Mouse (Mus musculus) intestine, embryonic 15.5 days (tissue): ENCODE results near the gene Gabarapl2. TPM values are rescaled to one million over a fixed set of nuclear protein-coding genes. Genes with fewer than 3 reads are reported as not detected.

Experiments
- ATAC-seq: fragments of 200-750 bp; cut with Nextera tagmentation; 2 replicates; pipeline ENCODE4 v1.8.0; 2017; ENCODE audit warnings: moderate TSS enrichment, moderate library complexity
- H3K27ac ChIP-seq: fragments of 300-500 bp; sonication (generic); 2 replicates; pipeline ENCODE4 v1.5.1; 2015; ENCODE audit warnings: mild to moderate bottlenecking, inconsistent platforms
- H3K27me3 ChIP-seq: fragments of 300-500 bp; sonication (generic); replicated peaks from 2 replicates; pipeline ENCODE4 v1.6.1; 2015; ENCODE audit warnings: inconsistent platforms
- H3K36me3 ChIP-seq: fragments of 300-500 bp; sonication (generic); 2 replicates; pipeline ENCODE4 v1.6.1; 2015; ENCODE audit warnings: inconsistent platforms
- H3K4me1 ChIP-seq: fragments of 300-500 bp; sonication (generic); replicated peaks from 2 replicates; pipeline ENCODE4 v1.6.1; 2015; ENCODE audit warnings: inconsistent platforms
- H3K4me2 ChIP-seq: fragments of 300-500 bp; sonication (generic); replicated peaks from 2 replicates; pipeline ENCODE4 v1.6.1; 2015; ENCODE audit warnings: mild to moderate bottlenecking, inconsistent platforms
- H3K4me3 ChIP-seq: fragments of 300-500 bp; sonication (generic); replicated peaks from 2 replicates; pipeline ENCODE4 v1.5.1; 2015; ENCODE audit warnings: inconsistent platforms
- H3K9ac ChIP-seq: fragments of 300-500 bp; sonication (generic); 2 replicates; pipeline ENCODE4 v1.6.1; 2015; ENCODE audit warnings: inconsistent platforms
- H3K9me3 ChIP-seq: fragments of 300-500 bp; sonication (generic); 2 replicates; pipeline ENCODE4 v1.6.1; 2016; ENCODE audit warnings: inconsistent platforms
- WGBS: fragments of 180-500 bp; shearing (Covaris S2); methylation state at CpG from one replicate; pipeline ENCODE4 v1.1.7; 2015; 5-methylcytosine and 5-hydroxymethylcytosine counted together
- polyA plus RNA-seq: library from polyadenylated mRNA; unstranded; fragments of >200 nt; fragmentation: Nextera tagmentation; extraction: Ambion mirVana; gene quantifications from 2 replicates; pipeline ENCODE4 v1.2.1, GENCODE M21; 2015

The Gabarapl2 gene
- polyA plus RNA-seq, 1 experiment from 2014 or later, result 215 TPM

GRCm38 (mm10) chr8:111961330-111961729 lies 20.8 kb downstream of the Gabarapl2 start:
- Histone ChIP-seq H3K9ac (no peak overlapping the region), H3K27ac (no peak overlapping the region), H3K36me3 (peaks cover 7% of the 10 kb centered on the region), H3K4me1 (no peaks in the 10 kb centered on the region), H3K27me3 (no peaks in the 10 kb centered on the region), H3K4me2 (no peak overlapping the region), H3K4me3 (no peak overlapping the region), H3K9me3 (no peaks in the 10 kb centered on the region)
- no peak for ATAC-seq
- WGBS, result 70% methylated on average over 3 of the region's 3 CpGs

GRCm38 (mm10) chr8:111962589-111962988 lies 22.1 kb downstream of the Gabarapl2 start:
- 75% methylated on average over 1 of the region's 1 CpGs for WGBS
- no peak for ATAC-seq

GRCm38 (mm10) chr8:111963091-111963490 lies 22.6 kb downstream of the Gabarapl2 start:
- no peaks in the 10 kb centered on the region for H3K9me3 ChIP-seq
- H3K9ac ChIP-seq, result no peak overlapping the region
- no peak overlapping the region for H3K4me2 ChIP-seq
- WGBS, result 75% methylated on average over 10 of the region's 10 CpGs
- ATAC-seq, result no peak
- H3K36me3 ChIP-seq, result no peaks in the 10 kb centered on the region
- H3K4me1 ChIP-seq, result no peaks in the 10 kb centered on the region
- H3K27me3 ChIP-seq, result no peaks in the 10 kb centered on the region
- H3K27ac ChIP-seq, result no peak overlapping the region
- H3K4me3 ChIP-seq, result no peak overlapping the region

More at GRCm38 (mm10) chr8:111962589-111962988, 22.1 kb downstream of the Gabarapl2 start:
- no peaks in the 10 kb centered on the region for H3K36me3 ChIP-seq
- H3K4me2 ChIP-seq, result no peak overlapping the region
- H3K4me3 ChIP-seq, result no peak overlapping the region
- no peaks in the 10 kb centered on the region for H3K4me1 ChIP-seq
- no peak overlapping the region for H3K9ac ChIP-seq
- H3K27ac ChIP-seq, result no peak overlapping the region
- H3K27me3 ChIP-seq, result no peaks in the 10 kb centered on the region
- H3K9me3 ChIP-seq, result no peaks in the 10 kb centered on the region

GRCm38 (mm10) chr8:111963546-111963945 lies 23.0 kb downstream of the Gabarapl2 start:
- Histone ChIP-seq H3K36me3 (no peaks in the 10 kb centered on the region), H3K9me3 (no peaks in the 10 kb centered on the region), H3K27me3 (no peaks in the 10 kb centered on the region), H3K4me2 (no peak overlapping the region), H3K9ac (no peak overlapping the region), H3K27ac (no peak overlapping the region), H3K4me1 (no peaks in the 10 kb centered on the region), H3K4me3 (no peak overlapping the region)
- 91% methylated on average over 4 of the region's 4 CpGs for WGBS
- no peak for ATAC-seq

GRCm38 (mm10) chr8:111964351-111964750 lies 23.8 kb downstream of the Gabarapl2 start:
- Histone ChIP-seq H3K4me1 (no peaks in the 10 kb centered on the region), H3K27ac (no peak overlapping the region), H3K4me2 (no peak overlapping the region), H3K36me3 (no peaks in the 10 kb centered on the region), H3K4me3 (no peak overlapping the region), H3K27me3 (no peaks in the 10 kb centered on the region), H3K9ac (no peak overlapping the region), H3K9me3 (no peaks in the 10 kb centered on the region)
- no peak for ATAC-seq
- 57% methylated on average over 5 of the region's 5 CpGs for WGBS

GRCm38 (mm10) chr8:111964849-111965561 lies 24.5 kb downstream of the Gabarapl2 start:
- Histone ChIP-seq H3K36me3 (no peaks in the 10 kb centered on the region), H3K4me1 (no peaks in the 10 kb centered on the region), H3K9ac (no peak overlapping the region), H3K27me3 (no peaks in the 10 kb centered on the region), H3K4me2 (no peak overlapping the region), H3K27ac (no peak overlapping the region), H3K4me3 (no peak overlapping the region), H3K9me3 (no peaks in the 10 kb centered on the region)
- ATAC-seq, result no peak
- WGBS, result 62% methylated on average over 7 of the region's 7 CpGs

- Histone ChIP-seq H3K9ac (no peak overlapping the region), H3K4me2 (no peak overlapping the region), H3K4me1 (no peaks in the 10 kb centered on the region), H3K9me3 (no peaks in the 10 kb centered on the region), H3K27me3 (no peaks in the 10 kb centered on the region), H3K4me3 (no peak overlapping the region), H3K27ac (no peak overlapping the region), H3K36me3 (0 out of 2 replicates have a peak, but pooled peaks cover 4% of the 10 kb centered on the region)
- 78% methylated on average over 5 of the region's 5 CpGs for WGBS
- no peak for ATAC-seq
Observed at GRCm38 (mm10) chr8:111967246-111967870, 26.9 kb downstream of the Gabarapl2 start.

GRCm38 (mm10) chr8:111968541-111968940 lies 28.0 kb downstream of the Gabarapl2 start:
- Histone ChIP-seq H3K9me3 (no peaks in the 10 kb centered on the region), H3K9ac (no peak overlapping the region), H3K27me3 (no peaks in the 10 kb centered on the region), H3K36me3 (0 out of 2 replicates have a peak, but pooled peaks cover 4% of the 10 kb centered on the region), H3K27ac (no peak overlapping the region), H3K4me2 (no peak overlapping the region), H3K4me1 (no peaks in the 10 kb centered on the region), H3K4me3 (no peak overlapping the region)
- WGBS, result 89% methylated on average over 10 of the region's 10 CpGs
- ATAC-seq, result no peak

GRCm38 (mm10) chr8:111968991-111969390 lies 28.5 kb downstream of the Gabarapl2 start:
- no peaks in the 10 kb centered on the region for H3K27me3 ChIP-seq
- 52% methylated on average over 5 of the region's 5 CpGs for WGBS
- H3K27ac ChIP-seq, result no peak overlapping the region
- H3K4me3 ChIP-seq, result no peak overlapping the region
- H3K9ac ChIP-seq, result no peak overlapping the region
- H3K4me2 ChIP-seq, result no peak overlapping the region
- H3K9me3 ChIP-seq, result no peaks in the 10 kb centered on the region
- no peak for ATAC-seq
- no peaks in the 10 kb centered on the region for H3K4me1 ChIP-seq
- 0 out of 2 replicates have a peak, but pooled peaks cover 4% of the 10 kb centered on the region for H3K36me3 ChIP-seq

GRCm38 (mm10) chr8:111974138-111974537 lies 33.6 kb downstream of the Gabarapl2 start:
- Histone ChIP-seq H3K27me3 (no peaks in the 10 kb centered on the region), H3K4me3 (no peak overlapping the region), H3K27ac (no peak overlapping the region), H3K4me1 (no peaks in the 10 kb centered on the region), H3K9me3 (no peaks in the 10 kb centered on the region), H3K36me3 (peaks cover 10% of the 10 kb centered on the region; the same call in 1 of the 2 replicates), H3K4me2 (no peak overlapping the region), H3K9ac (no peak overlapping the region)
- 96% methylated on average over 12 of the region's 12 CpGs for WGBS
- ATAC-seq, result no peak

- WGBS, result 93% methylated on average over 2 of the region's 2 CpGs
- Histone ChIP-seq H3K36me3 (peaks cover 11% of the 10 kb centered on the region; the same call in 1 of the 2 replicates), H3K4me1 (no peaks in the 10 kb centered on the region), H3K27ac (no peak overlapping the region), H3K9ac (no peak overlapping the region), H3K9me3 (no peaks in the 10 kb centered on the region), H3K4me2 (no peak overlapping the region), H3K4me3 (no peak overlapping the region), H3K27me3 (no peaks in the 10 kb centered on the region)
- ATAC-seq, result no peak
Observed at GRCm38 (mm10) chr8:111975706-111976105, 35.2 kb downstream of the Gabarapl2 start.

GRCm38 (mm10) chr8:111976326-111976725 lies 35.8 kb downstream of the Gabarapl2 start:
- WGBS, result 93% methylated on average over 2 of the region's 2 CpGs
- H3K9me3 ChIP-seq, result no peaks in the 10 kb centered on the region
- no peak overlapping the region for H3K4me3 ChIP-seq
- ATAC-seq, result no peak
- no peaks in the 10 kb centered on the region for H3K4me1 ChIP-seq
- no peak overlapping the region for H3K27ac ChIP-seq
- H3K36me3 ChIP-seq, result peaks cover 11% of the 10 kb centered on the region; the same call in 1 of the 2 replicates
- H3K9ac ChIP-seq, result no peak overlapping the region
- no peaks in the 10 kb centered on the region for H3K27me3 ChIP-seq
- no peak overlapping the region for H3K4me2 ChIP-seq

- H3K4me3 ChIP-seq, result no peak overlapping the region
- no peak overlapping the region for H3K27ac ChIP-seq
- H3K9me3 ChIP-seq, result no peaks in the 10 kb centered on the region
- H3K27me3 ChIP-seq, result no peaks in the 10 kb centered on the region
- peaks cover 8% of the 10 kb centered on the region; the same call in 1 of the 2 replicates for H3K36me3 ChIP-seq
- 64% methylated on average over 10 of the region's 10 CpGs for WGBS
- H3K4me2 ChIP-seq, result no peak overlapping the region
- no peaks in the 10 kb centered on the region for H3K4me1 ChIP-seq
- no peak for ATAC-seq
- no peak overlapping the region for H3K9ac ChIP-seq
Observed at GRCm38 (mm10) chr8:111978147-111978546, 37.6 kb downstream of the Gabarapl2 start.
